Mouse (Mus musculus): Measurements from ENCODE around the gene Gm3591.
"Not testable (repeated sequence)": the region's sequence is repeated elsewhere in the genome, so short reads cannot be mapped to it uniquely, and the experiment has no call there.

The Gm3591 gene

GRCm38 (mm10) chr14:6412382-6412781 lies at the start of gene Gm3591:
TSS of gene Gm3591 (minus strand) at chr14:6412482.
- not testable (repeated sequence) for DNase-seq (ENCODE audit: low read depth in 1 of 2, low spot score in 2 of 2)

GRCm38 (mm10) chr14:6444511-6444910 lies 32.2 kb upstream of the Gm3591 start, which contains the start of gene Gm3594:
TSS of gene Gm3594 (minus strand) at chr14:6444611.
- DNase-seq (ENCODE audit: low read depth in 1 of 2, low spot score in 2 of 2), result not testable (repeated sequence)

- not testable (repeated sequence) for DNase-seq (ENCODE audit: low read depth in 1 of 2, low spot score in 2 of 2)
These were observed 28.5 kb upstream of the Gm3591 start for GRCm38 (mm10) chr14:6440774-6441173.

GRCm38 (mm10) chr14:6440206-6440605 lies 27.9 kb upstream of the Gm3591 start:
- DNase-seq (ENCODE audit: low read depth in 1 of 2, low spot score in 2 of 2), result not testable (repeated sequence)

GRCm38 (mm10) chr14:6426766-6427165 lies 14.5 kb upstream of the Gm3591 start:
- not testable (repeated sequence) for DNase-seq (ENCODE audit: low read depth in 1 of 2, low spot score in 2 of 2)

- not testable (repeated sequence) for DNase-seq (ENCODE audit: low read depth in 1 of 2, low spot score in 2 of 2)
These were observed 14.1 kb upstream of the Gm3591 start for GRCm38 (mm10) chr14:6426353-6426752.

- not testable (repeated sequence) for DNase-seq (ENCODE audit: low read depth in 1 of 2, low spot score in 2 of 2)
These were observed 22.1 kb downstream of the Gm3591 start, which contains the start of gene Gm16440 for GRCm38 (mm10) chr14:6390219-6390618. TSS of gene Gm16440 (minus strand) at chr14:6390319.

Data from monocyte, adult 2 months (primary cell).